8 mouse cellular contexts compared by ENCODE assay signal in the genomic region with DNA sequence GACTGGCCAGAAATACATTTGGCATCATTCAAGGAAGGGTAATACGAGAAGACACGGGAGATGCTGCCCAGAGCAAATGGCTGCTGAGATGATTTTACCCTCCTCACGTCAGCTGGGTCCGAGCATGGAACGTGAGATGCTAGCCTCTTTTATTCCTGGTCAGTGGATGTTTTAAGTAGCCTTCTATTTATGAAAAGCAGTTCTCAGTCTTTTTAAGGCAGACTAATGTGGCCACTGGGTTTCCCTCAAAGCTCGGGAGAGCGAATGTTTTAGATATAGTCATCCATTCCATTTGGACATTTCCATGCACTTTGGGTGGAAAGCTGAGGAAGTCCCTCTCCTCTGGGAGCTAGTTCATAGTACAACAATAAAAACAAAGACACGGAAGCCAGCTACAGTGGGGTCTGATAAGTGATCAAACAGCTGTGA.
DNase-seq lines count a peak whose midpoint lies in the region; ATAC-seq and TF ChIP-seq lines count a peak whose summit lies in the region.

No protein-coding gene starts in this region.

- H3K4me2 ChIP-seq in limb, embryonic 14.5 days (replicated peaks; ENCODE audit: low read depth, low read length, severe bottlenecking) = peak overlapping the region; percentile 21; the same call in 1 of the 2 replicates

- TF ChIP-seq CTCF in brain, embryonic 14.5 days (IDR thresholded peaks at IDR 0.05; ENCODE audit: borderline replicate concordance, extremely low read depth, insufficient read depth, insufficient read length) = no peak

- DNase-seq in heart, adult 11 months = peak; percentile 97
- DNase-seq in heart, postnatal 14 days = no peak
- peak; percentile 46 for DNase-seq in brain, embryonic 14.5 days (ENCODE audit: low read depth)
- DNase-seq in heart, adult 9 months (ENCODE audit: low spot score in 2 of 2) = peak; percentile 61 to 85
- peak; percentile 52 for DNase-seq in limb, embryonic 14.5 days (ENCODE audit: low spot score)
- DNase-seq in thymus, adult 18-20 months = no peak
- no peak for DNase-seq in adrenal gland, postnatal 25 days

- no peak for ATAC-seq in limb, embryonic 14.5 days (ENCODE audit: low FRiP score, low read depth)
- no peak for ATAC-seq in activated CD4-positive, CD25-positive, alpha-beta regulatory T cell, adult 4 months

- H3K4me3 ChIP-seq in limb, embryonic 14.5 days (replicated peaks; ENCODE audit: low read length) = no peak overlapping the region

- intact Hi-C loops in heart, postnatal 14 days (cut with DNase I) = no loop called here

- H3K9ac ChIP-seq in limb, embryonic 14.5 days (ENCODE audit: low read depth, low read length, severe bottlenecking) = no peak overlapping the region

- no peak for TF ChIP-seq POLR2A in brain, embryonic 14.5 days (IDR thresholded peaks at IDR 0.05; ENCODE audit: borderline replicate concordance, extremely low read depth, insufficient read depth, insufficient read length, poor library complexity, severe bottlenecking)
- TF ChIP-seq POLR2A in limb, embryonic 14.5 days (IDR thresholded peaks at IDR 0.05; ENCODE audit: borderline replicate concordance, extremely low read depth, insufficient read depth, insufficient read length) = no peak

- no peaks in the 10 kb centered on the region for H3K27me3 ChIP-seq in limb, embryonic 14.5 days (ENCODE audit: control insufficient read depth, insufficient read depth, low read length)

- WGBS in limb, embryonic 14.5 days = 30% methylated on average over 8 of the region's 8 CpGs

- H3K27ac ChIP-seq in limb, embryonic 14.5 days (replicated peaks; ENCODE audit: low read depth, low read length) = peak overlapping the region; percentile 48

- no peaks in the 10 kb centered on the region for H3K36me3 ChIP-seq in limb, embryonic 14.5 days (ENCODE audit: control insufficient read depth, insufficient read depth, low read length)

- peaks cover 51% of the 10 kb centered on the region for H3K4me1 ChIP-seq in limb, embryonic 14.5 days (ENCODE audit: control insufficient read depth, insufficient read depth, low read length)

- no peaks in the 10 kb centered on the region for H3K9me3 ChIP-seq in limb, embryonic 14.5 days (ENCODE audit: control insufficient read depth, low read length)

Comparison
In these comparisons a context has a peak if more than half of its experiments do, and no peak if none do; other contexts are left out.
1. DNase-seq: peak in heart, adult 11 months (single experiment), brain, embryonic 14.5 days (single experiment), heart, adult 9 months (2 of 2) and limb, embryonic 14.5 days (single experiment); none in heart, postnatal 14 days (0 of 2), thymus, adult 18-20 months (0 of 2) and adrenal gland, postnatal 25 days (single experiment).